Mouse (Mus musculus) forebrain, embryonic 16.5 days (tissue): Measurements from ENCODE around the gene Ddx31. TPM values are rescaled to one million over a fixed set of nuclear protein-coding genes. Genes with fewer than 3 reads are reported as not detected.

Experiments
- ATAC-seq: fragments of 200-750 bp; cut with Nextera tagmentation; 2 replicates; pipeline ENCODE4 v1.8.0; 2017; ENCODE audit warnings: mild to moderate bottlenecking, moderate library complexity
- H3K27ac ChIP-seq: fragments of 300-500 bp; sonication (generic); 2 replicates; pipeline ENCODE4 v1.5.1; 2014; ENCODE audit warnings: low read length, control low read depth
- H3K27me3 ChIP-seq: fragments of 300-500 bp; sonication (generic); replicated peaks from 2 replicates; pipeline ENCODE4 v1.6.1; 2014; ENCODE audit warnings: low read length; ENCODE audit not compliant: control insufficient read depth, insufficient read depth
- H3K36me3 ChIP-seq: fragments of 300-500 bp; sonication (generic); 2 replicates; pipeline ENCODE4 v1.6.1; 2014; ENCODE audit not compliant: control insufficient read depth, insufficient read depth
- H3K4me1 ChIP-seq: fragments of 300-500 bp; sonication (generic); replicated peaks from 2 replicates; pipeline ENCODE4 v1.6.1; 2014; ENCODE audit warnings: low read length; ENCODE audit not compliant: control insufficient read depth, insufficient read depth
- H3K4me2 ChIP-seq: fragments of 300-500 bp; sonication (generic); 2 replicates; pipeline ENCODE4 v1.6.1; 2014; ENCODE audit warnings: mild to moderate bottlenecking, low read length, control low read depth
- H3K4me3 ChIP-seq: fragments of 300-500 bp; sonication (generic); replicated peaks from 2 replicates; pipeline ENCODE4 v1.5.1; 2014; ENCODE audit warnings: mild to moderate bottlenecking, low read length, control low read depth
- H3K9ac ChIP-seq: fragments of 300-500 bp; sonication (generic); replicated peaks from 2 replicates; pipeline ENCODE4 v1.6.1; 2014; ENCODE audit warnings: low read depth, low read length, control low read depth
- H3K9me3 ChIP-seq: fragments of 300-500 bp; sonication (generic); 2 replicates; pipeline ENCODE4 v1.6.1; 2016; ENCODE audit warnings: low read length; ENCODE audit not compliant: control insufficient read depth
- WGBS: fragments of 180-500 bp; shearing (Covaris S2); extraction: QIAGEN DNeasy Blood & Tissue Kit; methylation state at CpG from one replicate; pipeline ENCODE4 v1.1.7; 2014; 5-methylcytosine and 5-hydroxymethylcytosine counted together
- polyA plus RNA-seq: library from polyadenylated mRNA; unstranded; fragments of >200 nt; fragmentation: Nextera tagmentation; extraction: Ambion mirVana; gene quantifications from 2 replicates; pipeline ENCODE4 v1.2.1, GENCODE M21; 2015

Gene Ddx31
- polyA plus RNA-seq, 1 experiment from 2014 or later = 17.6 TPM

GRCm38 (mm10) chr2:28859303-28859702 is 19.1 kb downstream of the Ddx31 start:
- 96% methylated on average over 4 of the region's 4 CpGs for WGBS
- H3K27me3 ChIP-seq = no peaks in the 10 kb centered on the region
- H3K4me1 ChIP-seq = no peaks in the 10 kb centered on the region

DNA sequence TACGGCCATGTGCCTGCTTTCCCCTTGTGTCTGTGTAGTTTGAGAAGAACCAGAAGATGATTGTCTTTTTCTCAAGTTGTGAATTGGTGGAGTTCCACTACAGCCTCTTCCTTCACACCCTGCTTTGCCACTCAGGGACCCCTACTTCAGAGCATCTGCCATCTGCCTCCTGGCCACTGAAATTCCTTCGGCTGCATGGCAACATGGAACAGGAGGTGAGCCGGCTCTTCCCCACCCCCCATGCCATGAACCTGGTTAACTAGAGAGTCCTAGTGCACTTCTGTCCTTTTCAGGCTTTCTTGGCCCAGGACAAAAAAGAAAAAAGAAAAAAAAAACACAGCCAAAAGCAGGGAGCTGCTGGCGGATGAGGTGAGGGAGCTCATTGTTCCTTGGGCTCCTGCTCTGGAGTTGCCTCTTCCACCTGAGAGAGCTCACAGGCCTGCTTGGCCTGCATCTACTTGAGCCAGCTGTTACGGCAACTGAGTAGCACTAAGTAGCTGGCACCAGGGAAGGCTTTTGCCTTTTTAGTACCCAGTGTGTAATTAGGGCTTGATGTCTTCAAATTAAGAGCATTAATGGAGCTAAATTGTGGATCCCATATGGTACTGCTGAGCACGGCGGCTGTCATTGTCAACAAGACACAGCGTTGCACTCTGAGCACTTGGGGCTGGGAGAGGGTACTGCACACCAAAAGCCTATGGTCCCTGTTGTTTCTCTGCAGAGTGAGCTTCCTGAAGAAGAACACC is 20.6 kb downstream of the Ddx31 start:
- H3K4me3 ChIP-seq = no peak overlapping the region
- H3K27me3 ChIP-seq = no peaks in the 10 kb centered on the region
- WGBS = 58% methylated on average over 8 of the region's 8 CpGs
- no peaks in the 10 kb centered on the region for H3K4me1 ChIP-seq
- H3K4me2 ChIP-seq = no peak overlapping the region
- ATAC-seq = peak; percentile 40; the same call in 1 of the 2 replicates
- no peaks in the 10 kb centered on the region for H3K9me3 ChIP-seq
- H3K36me3 ChIP-seq = peaks cover 19% of the 10 kb centered on the region
- no peak overlapping the region for H3K9ac ChIP-seq
- H3K27ac ChIP-seq = no peak overlapping the region

More at GRCm38 (mm10) chr2:28859303-28859702, 19.1 kb downstream of the Ddx31 start:
- Histone ChIP-seq H3K27ac (no peak overlapping the region), H3K4me3 (no peak overlapping the region), H3K9ac (no peak overlapping the region), H3K36me3 (peaks cover 21% of the 10 kb centered on the region), H3K9me3 (no peaks in the 10 kb centered on the region), H3K4me2 (no peak overlapping the region)
- ATAC-seq = no peak

GRCm38 (mm10) chr2:28863857-28864256 is 23.7 kb downstream of the Ddx31 start:
- Histone ChIP-seq H3K4me3 (no peak overlapping the region), H3K27me3 (no peaks in the 10 kb centered on the region), H3K4me2 (no peak overlapping the region), H3K27ac (no peak overlapping the region), H3K36me3 (peaks cover 17% of the 10 kb centered on the region), H3K9me3 (no peaks in the 10 kb centered on the region), H3K4me1 (peaks cover 13% of the 10 kb centered on the region), H3K9ac (no peak overlapping the region)
- ATAC-seq = no peak

DNA sequence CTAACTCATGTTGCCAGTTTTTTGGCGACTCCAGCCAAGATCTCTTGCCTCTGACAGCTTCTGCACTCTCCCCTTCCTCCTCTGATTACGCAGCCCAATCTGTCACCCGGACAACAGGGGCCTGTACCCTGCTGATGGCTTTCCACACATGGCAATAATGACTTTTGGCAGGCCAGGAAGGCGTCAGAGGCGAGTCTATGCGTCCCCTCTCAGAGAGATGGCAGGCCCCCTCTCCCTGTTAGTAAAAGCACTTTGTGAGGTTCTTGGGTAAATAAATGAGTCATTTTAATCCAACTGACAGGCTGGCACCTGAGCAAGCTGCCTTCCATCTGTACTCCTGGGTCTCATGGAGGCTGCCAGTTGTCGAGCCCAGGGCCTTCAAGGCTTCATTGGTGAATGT is 27.3 kb downstream of the Ddx31 start:
- ATAC-seq = peak; percentile 89

GRCm38 (mm10) chr2:28875554-28875953 is 35.3 kb downstream of the Ddx31 start:
- H3K36me3 ChIP-seq = peaks cover 8% of the 10 kb centered on the region
- H3K27me3 ChIP-seq = no peaks in the 10 kb centered on the region
- 68% methylated on average over 11 of the region's 11 CpGs for WGBS
- H3K9me3 ChIP-seq = no peaks in the 10 kb centered on the region
- peak overlapping the region; percentile 34; the same call in 1 of the 2 replicates for H3K27ac ChIP-seq
- H3K4me2 ChIP-seq = no peak overlapping the region
- H3K4me3 ChIP-seq = no peak overlapping the region
- no peak overlapping the region for H3K9ac ChIP-seq
- ATAC-seq = no peak
- H3K4me1 ChIP-seq = 0 out of 2 replicates have a peak, but pooled peaks cover 2% of the 10 kb centered on the region

More for the DNA sequence above, 27.3 kb downstream of the Ddx31 start:
- H3K4me1 ChIP-seq = peaks cover 13% of the 10 kb centered on the region
- no peak overlapping the region for H3K4me2 ChIP-seq
- peak overlapping the region; percentile 70 for H3K27ac ChIP-seq
- 51% methylated on average over 7 of the region's 7 CpGs for WGBS
- no peaks in the 10 kb centered on the region for H3K27me3 ChIP-seq
- H3K4me3 ChIP-seq = no peak overlapping the region
- H3K9ac ChIP-seq = no peak overlapping the region
- H3K36me3 ChIP-seq = peaks cover 9% of the 10 kb centered on the region; the same call in 1 of the 2 replicates
- H3K9me3 ChIP-seq = no peaks in the 10 kb centered on the region

DNA sequence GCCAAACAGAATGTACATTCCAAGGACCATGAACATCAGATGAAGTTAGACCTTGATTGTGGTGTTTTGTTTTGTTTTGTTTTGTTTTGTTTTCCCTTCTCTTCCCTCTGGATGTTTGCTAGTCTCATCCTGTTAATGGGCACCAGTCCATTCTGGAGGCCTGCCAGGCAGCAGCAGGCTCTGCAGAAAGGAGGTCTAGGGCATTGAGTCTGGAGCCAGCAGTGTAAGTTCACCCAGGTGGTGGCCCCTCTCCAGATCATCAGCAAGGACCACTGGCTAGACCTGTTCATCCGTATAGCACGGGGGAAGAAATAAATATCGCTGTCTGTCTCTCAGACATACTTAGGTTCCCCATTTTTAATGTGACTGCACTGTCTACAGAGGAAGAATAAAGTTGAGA is 41.1 kb downstream of the Ddx31 start:
- Histone ChIP-seq H3K4me3 (no peak overlapping the region), H3K9me3 (no peaks in the 10 kb centered on the region), H3K4me1 (peaks cover 5% of the 10 kb centered on the region), H3K4me2 (no peak overlapping the region), H3K27ac (no peak overlapping the region), H3K36me3 (peaks cover 8% of the 10 kb centered on the region), H3K27me3 (no peaks in the 10 kb centered on the region), H3K9ac (no peak overlapping the region)
- ATAC-seq = no peak
- 83% methylated on average over 3 of the region's 3 CpGs for WGBS

DNA sequence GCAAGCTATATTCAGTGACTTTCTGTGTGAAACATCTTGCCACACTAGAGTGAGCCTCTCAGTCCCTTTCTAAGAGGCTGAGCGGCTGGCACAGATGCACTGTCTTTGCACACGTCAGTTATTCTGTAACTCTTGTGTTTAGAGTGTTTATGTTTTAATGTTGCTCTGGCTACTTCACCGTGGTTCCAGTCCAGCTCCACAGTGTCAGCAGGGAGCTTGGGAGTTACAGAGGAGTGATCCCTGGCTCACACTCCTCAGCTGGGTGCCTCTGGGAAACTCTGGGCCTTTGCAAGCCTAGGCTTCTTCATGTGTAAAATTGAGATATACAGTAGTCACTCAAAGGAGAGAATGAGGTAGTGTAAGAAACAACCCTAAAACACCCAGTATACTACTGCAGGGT is 41.8 kb downstream of the Ddx31 start:
- Histone ChIP-seq H3K9me3 (no peaks in the 10 kb centered on the region), H3K27me3 (no peaks in the 10 kb centered on the region), H3K27ac (no peak overlapping the region), H3K4me2 (no peak overlapping the region), H3K4me3 (no peak overlapping the region), H3K4me1 (peaks cover 5% of the 10 kb centered on the region), H3K9ac (no peak overlapping the region), H3K36me3 (peaks cover 10% of the 10 kb centered on the region; the same call in 1 of the 2 replicates)
- no peak for ATAC-seq
- WGBS = 87% methylated on average over 3 of the region's 3 CpGs

DNA sequence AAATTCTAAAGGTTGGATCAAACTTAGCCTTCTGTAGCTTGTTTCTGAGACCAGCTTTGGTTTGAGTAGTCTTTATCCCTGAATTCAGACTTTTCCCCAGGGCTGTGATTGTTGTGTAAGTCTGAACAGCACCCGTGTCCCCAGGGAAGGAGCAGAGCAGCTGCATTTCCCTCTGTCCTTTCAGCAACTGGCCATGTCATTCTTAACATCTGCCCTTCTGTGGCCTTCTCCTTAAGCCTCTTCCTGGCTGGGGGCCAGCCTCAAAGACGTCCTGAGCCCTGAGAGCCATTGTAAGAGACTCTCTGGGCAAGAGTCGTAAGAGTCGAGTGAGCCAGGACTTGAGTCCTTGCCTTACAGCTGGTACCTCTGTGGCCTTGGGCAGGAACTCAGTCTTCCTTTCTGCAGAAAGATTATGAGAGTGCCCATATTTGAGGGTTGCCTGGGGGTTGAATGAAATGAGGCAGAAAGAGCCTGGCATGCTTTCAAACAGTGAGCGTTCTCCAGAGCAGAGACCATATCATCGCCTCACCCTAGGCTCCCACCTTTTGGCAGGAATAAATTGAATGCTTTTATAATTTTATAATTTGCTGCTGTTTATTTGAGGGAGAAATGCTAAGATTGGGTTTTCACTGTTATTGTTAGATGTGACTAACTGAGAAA is 42.8 kb downstream of the Ddx31 start:
- WGBS = 50% methylated on average over 6 of the region's 6 CpGs
- no peak overlapping the region for H3K4me2 ChIP-seq
- no peak for ATAC-seq

GRCm38 (mm10) chr2:28884914-28885313 is 44.7 kb downstream of the Ddx31 start:
- ATAC-seq = no peak
- Histone ChIP-seq H3K4me1 (peaks cover 5% of the 10 kb centered on the region), H3K27me3 (no peaks in the 10 kb centered on the region), H3K4me3 (no peak overlapping the region), H3K27ac (no peak overlapping the region), H3K9me3 (no peaks in the 10 kb centered on the region), H3K4me2 (no peak overlapping the region), H3K9ac (no peak overlapping the region), H3K36me3 (peaks cover 8% of the 10 kb centered on the region; the same call in 1 of the 2 replicates)
- 26% methylated on average over 4 of the region's 4 CpGs for WGBS

More for the DNA sequence above, 42.8 kb downstream of the Ddx31 start:
- Histone ChIP-seq H3K4me1 (peaks cover 5% of the 10 kb centered on the region), H3K9ac (no peak overlapping the region), H3K27me3 (no peaks in the 10 kb centered on the region), H3K9me3 (no peaks in the 10 kb centered on the region), H3K4me3 (no peak overlapping the region), H3K27ac (no peak overlapping the region), H3K36me3 (peaks cover 11% of the 10 kb centered on the region; the same call in 1 of the 2 replicates)
